Mouse (Mus musculus) forebrain, embryonic 15.5 days (tissue): ENCODE measurements around the gene Sag. TPM values are rescaled to one million over a fixed set of nuclear protein-coding genes. Genes with fewer than 3 reads are reported as not detected.

Source experiments
- ATAC-seq: fragments of 200-750 bp; cut with Nextera tagmentation; replicated peaks from 2 replicates; pipeline ENCODE4 v1.8.0; 2017; ENCODE audit warnings: mild to moderate bottlenecking, moderate TSS enrichment, moderate library complexity
- H3K27ac ChIP-seq: fragments of 300-500 bp; sonication (generic); replicated peaks from 2 replicates; pipeline ENCODE4 v1.5.1; 2015; ENCODE audit warnings: mild to moderate bottlenecking, inconsistent platforms
- H3K27me3 ChIP-seq: fragments of 300-500 bp; sonication (generic); 2 replicates; pipeline ENCODE4 v1.6.1; 2015; ENCODE audit warnings: inconsistent platforms
- H3K36me3 ChIP-seq: fragments of 300-500 bp; sonication (generic); 2 replicates; pipeline ENCODE4 v1.6.1; 2015; ENCODE audit warnings: mild to moderate bottlenecking, inconsistent platforms
- H3K4me1 ChIP-seq: fragments of 300-500 bp; sonication (generic); 2 replicates; pipeline ENCODE4 v1.6.1; 2015; ENCODE audit warnings: inconsistent platforms
- H3K4me2 ChIP-seq: fragments of 300-500 bp; sonication (generic); replicated peaks from 2 replicates; pipeline ENCODE4 v1.6.1; 2015; ENCODE audit warnings: mild to moderate bottlenecking, inconsistent platforms
- H3K4me3 ChIP-seq: fragments of 300-500 bp; sonication (generic); 2 replicates; pipeline ENCODE4 v1.5.1; 2015; ENCODE audit warnings: mild to moderate bottlenecking, inconsistent platforms
- H3K9ac ChIP-seq: fragments of 300-500 bp; sonication (generic); replicated peaks from 2 replicates; pipeline ENCODE4 v1.6.1; 2015; ENCODE audit warnings: mild to moderate bottlenecking, inconsistent platforms
- H3K9me3 ChIP-seq: fragments of 300-500 bp; sonication (generic); 2 replicates; pipeline ENCODE4 v1.6.1; 2016; ENCODE audit warnings: inconsistent platforms
- WGBS: fragments of 180-500 bp; shearing (Covaris S2); methylation state at CpG from one replicate; pipeline ENCODE4 v1.1.7; 2015; ENCODE audit warnings: mixed read lengths; 5-methylcytosine and 5-hydroxymethylcytosine counted together
- polyA plus RNA-seq: library from polyadenylated mRNA; unstranded; fragments of >200 nt; fragmentation: Nextera tagmentation; extraction: Ambion mirVana; gene quantifications from 2 replicates; pipeline ENCODE4 v1.2.1, GENCODE M21; 2015

Gene Sag
- polyA plus RNA-seq, 1 experiment from 2014 or later: 2.4 TPM

DNA sequence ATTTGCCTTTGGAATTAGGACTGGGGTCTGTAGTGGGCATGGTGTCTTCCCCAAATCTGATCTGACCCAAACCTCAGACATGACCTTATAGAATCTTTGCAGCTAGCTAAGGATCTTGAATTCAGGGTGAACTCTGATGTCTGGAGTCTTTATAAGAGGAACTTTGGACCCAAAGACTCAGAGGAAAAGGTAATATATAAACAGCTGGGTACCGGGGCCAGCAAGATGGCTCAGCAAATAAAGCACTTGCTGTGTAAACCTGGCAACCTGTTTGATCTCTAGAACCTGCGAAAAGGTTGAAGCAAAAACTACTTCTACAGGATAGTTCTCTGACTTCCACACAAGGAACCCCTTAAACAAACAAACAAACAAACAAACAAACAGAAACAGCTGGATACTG lies 55.0 kb downstream of the Sag start:
- Histone ChIP-seq H3K4me2 (no peak overlapping the region), H3K27me3 (no peaks in the 10 kb centered on the region), H3K9me3 (no peaks in the 10 kb centered on the region), H3K4me3 (no peak overlapping the region), H3K4me1 (peaks cover 18% of the 10 kb centered on the region), H3K27ac (no peak overlapping the region), H3K36me3 (no peaks in the 10 kb centered on the region), H3K9ac (no peak overlapping the region)
- WGBS: 90% methylated on average over 2 of the region's 2 CpGs
- no peak for ATAC-seq

GRCm38 (mm10) chr1:87863602-87864001 lies 60.1 kb downstream of the Sag start:
- no peak overlapping the region for H3K4me3 ChIP-seq
- no peaks in the 10 kb centered on the region for H3K27me3 ChIP-seq
- H3K9me3 ChIP-seq: no peaks in the 10 kb centered on the region
- H3K4me1 ChIP-seq: no peaks in the 10 kb centered on the region
- 67% methylated on average over 3 of the region's 3 CpGs for WGBS
- no peaks in the 10 kb centered on the region for H3K36me3 ChIP-seq
- no peak overlapping the region for H3K9ac ChIP-seq
- H3K4me2 ChIP-seq: no peak overlapping the region
- H3K27ac ChIP-seq: no peak overlapping the region
- no peak for ATAC-seq

GRCm38 (mm10) chr1:87864889-87865288 lies 61.4 kb downstream of the Sag start:
- Histone ChIP-seq H3K4me1 (no peaks in the 10 kb centered on the region), H3K9me3 (no peaks in the 10 kb centered on the region), H3K27ac (no peak overlapping the region), H3K36me3 (no peaks in the 10 kb centered on the region), H3K4me3 (no peak overlapping the region), H3K4me2 (no peak overlapping the region), H3K27me3 (no peaks in the 10 kb centered on the region), H3K9ac (no peak overlapping the region)
- ATAC-seq: no peak

- ATAC-seq: no peak
- Histone ChIP-seq H3K9ac (no peak overlapping the region), H3K4me1 (no peaks in the 10 kb centered on the region), H3K4me2 (no peak overlapping the region), H3K9me3 (no peaks in the 10 kb centered on the region), H3K4me3 (no peak overlapping the region), H3K27ac (no peak overlapping the region), H3K36me3 (no peaks in the 10 kb centered on the region), H3K27me3 (no peaks in the 10 kb centered on the region)
- 88% methylated on average over 1 of the region's 1 CpGs for WGBS
These were observed 63.2 kb downstream of the Sag start for GRCm38 (mm10) chr1:87866672-87867071.

- no peaks in the 10 kb centered on the region for H3K36me3 ChIP-seq
- no peak overlapping the region for H3K4me2 ChIP-seq
- H3K27me3 ChIP-seq: no peaks in the 10 kb centered on the region
- H3K4me1 ChIP-seq: no peaks in the 10 kb centered on the region
- H3K9ac ChIP-seq: no peak overlapping the region
- H3K9me3 ChIP-seq: no peaks in the 10 kb centered on the region
- H3K4me3 ChIP-seq: no peak overlapping the region
- ATAC-seq: no peak
- H3K27ac ChIP-seq: no peak overlapping the region
These were observed 68.1 kb downstream of the Sag start for GRCm38 (mm10) chr1:87871546-87871945.

- Histone ChIP-seq H3K4me2 (no peak overlapping the region), H3K9me3 (no peaks in the 10 kb centered on the region), H3K4me3 (no peak overlapping the region), H3K36me3 (no peaks in the 10 kb centered on the region), H3K27ac (no peak overlapping the region), H3K27me3 (no peaks in the 10 kb centered on the region), H3K4me1 (peaks cover 4% of the 10 kb centered on the region; the same call in 1 of the 2 replicates), H3K9ac (no peak overlapping the region)
- no peak for ATAC-seq
These were observed 69.6 kb downstream of the Sag start for GRCm38 (mm10) chr1:87873081-87873480.

DNA sequence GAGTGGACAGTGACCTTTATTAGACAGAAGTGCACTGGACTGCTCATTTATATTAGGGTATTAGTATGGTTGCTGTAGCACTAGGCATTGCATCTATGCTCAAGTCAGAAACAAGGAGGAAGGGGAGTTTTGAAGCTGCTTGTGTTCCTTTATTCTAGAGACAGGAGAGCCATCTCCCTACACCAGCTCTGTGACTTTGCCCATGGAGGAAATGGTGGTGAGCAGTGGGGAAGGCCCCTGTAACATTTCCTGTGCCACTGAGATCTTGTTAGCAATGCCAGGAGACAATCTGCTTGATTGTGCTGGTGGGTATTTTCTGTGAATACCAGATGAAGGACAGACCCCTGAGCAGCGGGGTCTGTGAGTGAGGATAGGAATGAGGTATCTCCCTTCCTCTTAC lies 72.6 kb downstream of the Sag start:
- whole genome bisulfite sequencing: 84% methylated on average over 1 of the region's 1 CpGs

DNA sequence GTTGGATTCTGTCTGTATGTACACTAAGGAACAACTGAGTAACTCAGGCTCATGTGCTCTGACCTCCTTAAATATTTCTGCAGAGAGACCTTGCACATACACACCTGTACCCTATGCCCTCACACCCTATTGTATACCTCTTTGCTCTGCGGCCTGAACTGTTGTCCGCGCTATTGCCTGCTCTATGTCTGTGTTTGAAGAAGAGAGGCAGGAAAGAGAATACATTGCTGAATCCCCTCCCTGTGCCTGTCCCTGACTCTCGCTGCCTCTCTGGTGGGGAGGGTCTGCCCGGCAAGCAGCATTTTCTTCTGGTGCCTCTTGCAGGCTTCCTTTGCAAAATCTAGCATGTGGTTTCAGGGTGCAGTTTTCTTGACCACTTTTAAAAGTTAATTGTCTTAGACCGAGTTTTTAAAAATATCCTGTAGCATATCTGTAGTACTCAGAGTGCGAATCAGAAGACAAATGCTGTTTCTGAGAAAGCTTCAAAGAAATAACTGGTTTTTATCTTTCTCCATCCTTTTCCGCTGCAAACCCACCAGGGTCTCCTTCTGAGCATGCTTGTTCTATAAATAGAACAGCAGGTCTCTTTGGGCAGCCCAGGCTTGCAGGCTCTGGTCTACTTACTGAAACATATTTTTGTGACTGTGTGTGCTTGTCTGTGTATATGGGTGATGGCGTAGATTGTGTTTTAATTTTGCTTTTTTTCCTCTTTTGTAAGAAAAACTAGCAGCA lies 74.2 kb downstream of the Sag start:
- no peaks in the 10 kb centered on the region for H3K36me3 ChIP-seq
- peak overlapping the region; percentile 44 for H3K27ac ChIP-seq
- ATAC-seq: no peak
- no peaks in the 10 kb centered on the region for H3K27me3 ChIP-seq
- H3K4me1 ChIP-seq: peaks cover 24% of the 10 kb centered on the region
- no peak overlapping the region for H3K9ac ChIP-seq
- WGBS: 72% methylated on average over 9 of the region's 9 CpGs
- no peak overlapping the region for H3K4me2 ChIP-seq
- no peak overlapping the region for H3K4me3 ChIP-seq
- no peaks in the 10 kb centered on the region for H3K9me3 ChIP-seq

More for the DNA sequence above, 72.6 kb downstream of the Sag start:
- H3K9ac ChIP-seq: no peak overlapping the region
- H3K27me3 ChIP-seq: no peaks in the 10 kb centered on the region
- no peaks in the 10 kb centered on the region for H3K36me3 ChIP-seq
- peaks cover 24% of the 10 kb centered on the region for H3K4me1 ChIP-seq
- no peak for ATAC-seq
- no peak overlapping the region for H3K27ac ChIP-seq
- H3K4me2 ChIP-seq: no peak overlapping the region
- H3K4me3 ChIP-seq: no peak overlapping the region
- no peaks in the 10 kb centered on the region for H3K9me3 ChIP-seq

DNA sequence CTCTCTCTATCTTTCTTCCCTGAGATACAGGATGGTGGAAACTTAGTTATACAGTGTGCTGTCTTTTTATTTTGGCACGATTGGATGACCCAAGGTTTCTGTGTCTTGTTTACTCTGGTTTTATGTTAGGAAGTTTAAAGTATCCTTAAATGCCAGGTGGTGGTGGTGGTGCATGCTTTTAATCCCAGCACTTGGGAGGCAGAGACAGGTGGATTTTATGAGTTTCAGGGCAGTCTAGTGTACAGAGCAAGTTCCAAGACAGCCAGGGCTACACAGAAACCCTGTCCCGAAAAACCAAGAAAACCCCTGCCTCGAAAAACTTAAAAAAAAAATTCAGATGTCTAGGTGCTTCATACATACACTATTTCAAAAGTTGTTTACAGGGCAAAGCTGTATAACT lies 75.6 kb downstream of the Sag start:
- peaks cover 24% of the 10 kb centered on the region for H3K4me1 ChIP-seq
- H3K4me2 ChIP-seq: no peak overlapping the region
- no peaks in the 10 kb centered on the region for H3K27me3 ChIP-seq
- H3K36me3 ChIP-seq: peaks cover 7% of the 10 kb centered on the region; the same call in 1 of the 2 replicates
- no peak overlapping the region for H3K9ac ChIP-seq
- H3K4me3 ChIP-seq: no peak overlapping the region
- ATAC-seq: no peak
- H3K9me3 ChIP-seq: no peaks in the 10 kb centered on the region
- 88% methylated on average over 3 of the region's 3 CpGs for WGBS
- 0 out of 2 replicates have a peak overlapping the region, but pooled peaks have one; percentile 27 for H3K27ac ChIP-seq

DNA sequence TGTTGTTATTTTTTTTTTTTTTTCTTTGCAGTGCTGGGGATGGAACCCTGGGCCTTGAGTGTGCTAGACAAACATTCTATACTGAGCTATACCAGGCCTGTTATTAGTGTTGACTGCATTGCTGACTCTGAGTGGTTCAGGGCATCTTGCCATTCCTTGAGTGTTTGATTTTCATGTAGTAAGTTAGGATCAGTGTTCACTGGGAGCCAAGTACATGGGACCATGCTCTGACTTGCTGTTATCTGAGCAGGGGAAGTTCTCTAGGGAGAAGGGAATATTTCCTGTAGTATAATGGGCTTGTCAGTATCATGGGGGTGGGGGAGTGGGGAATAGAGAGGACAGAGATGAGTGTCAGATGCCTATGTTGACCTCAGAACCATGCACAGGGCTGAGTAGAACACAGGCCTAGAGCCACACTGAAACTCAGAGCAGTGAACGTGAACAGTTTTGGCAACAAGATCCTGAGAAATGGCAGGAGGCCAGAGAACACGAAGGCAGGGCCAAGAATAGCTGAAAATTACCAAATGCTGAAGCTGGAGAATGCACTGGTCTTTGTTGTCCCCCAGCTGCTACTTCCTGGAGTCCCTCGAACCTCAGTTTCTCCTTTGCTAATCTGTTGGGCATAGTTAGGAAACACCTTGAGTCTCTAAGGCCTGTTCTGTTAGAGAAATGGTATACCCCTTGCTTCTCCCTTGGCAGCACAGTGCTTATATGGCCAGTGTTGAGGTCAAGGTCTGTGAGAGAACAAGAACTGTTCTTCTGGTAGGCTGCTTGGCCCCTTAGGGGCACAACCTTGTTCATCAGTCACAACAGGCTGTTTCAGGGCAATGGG lies 76.2 kb downstream of the Sag start:
- Histone ChIP-seq H3K9ac (no peak overlapping the region), H3K27ac (peak overlapping the region; percentile 64), H3K4me1 (peaks cover 24% of the 10 kb centered on the region), H3K4me3 (no peak overlapping the region), H3K27me3 (no peaks in the 10 kb centered on the region), H3K9me3 (no peaks in the 10 kb centered on the region), H3K4me2 (no peak overlapping the region), H3K36me3 (peaks cover 12% of the 10 kb centered on the region; the same call in 1 of the 2 replicates)
- peak; percentile 75 for ATAC-seq
- WGBS: 34% methylated on average over 3 of the region's 3 CpGs

DNA sequence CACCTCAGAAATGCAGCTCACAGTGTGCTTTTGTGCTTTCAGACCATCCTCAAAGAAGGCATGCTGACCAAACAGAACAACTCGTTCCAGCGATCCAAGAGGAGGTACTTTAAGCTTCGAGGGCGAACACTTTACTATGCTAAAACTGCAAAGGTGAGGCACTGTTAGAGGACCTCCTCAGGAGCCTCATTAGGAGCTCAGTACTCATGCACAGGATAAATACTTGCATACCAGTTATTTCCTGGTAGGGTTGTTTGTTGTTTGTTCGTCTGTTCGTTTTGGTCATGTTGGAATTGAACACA lies 76.8 kb downstream of the Sag start:
- H3K4me1 ChIP-seq: peaks cover 24% of the 10 kb centered on the region
- H3K4me2 ChIP-seq: no peak overlapping the region
- H3K9me3 ChIP-seq: no peaks in the 10 kb centered on the region
- no peak for ATAC-seq
- H3K27ac ChIP-seq: peak overlapping the region; percentile 64
- H3K4me3 ChIP-seq: no peak overlapping the region
- H3K9ac ChIP-seq: no peak overlapping the region
- WGBS: 78% methylated on average over 6 of the region's 6 CpGs
- H3K27me3 ChIP-seq: no peaks in the 10 kb centered on the region
- H3K36me3 ChIP-seq: peaks cover 14% of the 10 kb centered on the region; the same call in 1 of the 2 replicates

GRCm38 (mm10) chr1:87880856-87881255 lies 77.4 kb downstream of the Sag start:
- Histone ChIP-seq H3K9me3 (no peaks in the 10 kb centered on the region), H3K27ac (no peak overlapping the region), H3K27me3 (no peaks in the 10 kb centered on the region), H3K4me3 (no peak overlapping the region), H3K4me2 (no peak overlapping the region), H3K36me3 (peaks cover 14% of the 10 kb centered on the region; the same call in 1 of the 2 replicates), H3K9ac (no peak overlapping the region), H3K4me1 (peaks cover 24% of the 10 kb centered on the region)
- no peak for ATAC-seq
- WGBS: 84% methylated on average over 2 of the region's 2 CpGs
